Mouse (Mus musculus) adrenal gland, adult 8-10 months (tissue): ENCODE results near the gene Ssh2. TPM values are rescaled to one million over a fixed set of nuclear protein-coding genes. Genes with fewer than 3 reads are reported as not detected.

ENCODE experiments used
- DNase-seq: peaks from one replicate; pipeline ENCODE4 v3.0.0; 2022
- total RNA-seq, 4 experiments: library from RNA; stranded (reverse); gene quantifications; 2 replicates each; pipeline ENCODE4 v1.2.4; 2022

The Ssh2 gene
- 10 to 100 TPM; 14.8 to 23.1 (median 18.3) TPM for total RNA-seq

GRCm38 (mm10) chr11:77215951-77216760, at the start of gene Ssh2:
TSS of gene Ssh2 (plus strand) at chr11:77216287.
- peak; percentile 58 for DNase-seq

GRCm38 (mm10) chr11:77173731-77174130, 42.4 kb upstream of the Ssh2 start:
- no peak for DNase-seq

GRCm38 (mm10) chr11:77174531-77174930, 41.6 kb upstream of the Ssh2 start:
- DNase-seq = no peak

- DNase-seq = no peak
Measured at GRCm38 (mm10) chr11:77179771-77180170, 36.3 kb upstream of the Ssh2 start.

- DNase-seq = no peak
Measured at GRCm38 (mm10) chr11:77180886-77181285, 35.2 kb upstream of the Ssh2 start.

GRCm38 (mm10) chr11:77181528-77181927, 34.6 kb upstream of the Ssh2 start:
- DNase-seq = no peak

- no peak for DNase-seq
Measured at GRCm38 (mm10) chr11:77182041-77182440, 34.0 kb upstream of the Ssh2 start.

- no peak for DNase-seq
Measured at GRCm38 (mm10) chr11:77182616-77183015, 33.5 kb upstream of the Ssh2 start.

GRCm38 (mm10) chr11:77184926-77185325, 31.2 kb upstream of the Ssh2 start:
- DNase-seq = peak; percentile 35

- DNase-seq = no peak
Measured at GRCm38 (mm10) chr11:77188868-77189267, 27.2 kb upstream of the Ssh2 start, which contains the start of gene Efcab5. TSS of gene Efcab5 (minus strand) at chr11:77188968.

GRCm38 (mm10) chr11:77193410-77193809, 22.7 kb upstream of the Ssh2 start:
- DNase-seq = no peak

- no peak for DNase-seq
Measured at GRCm38 (mm10) chr11:77193941-77194553, 22.0 kb upstream of the Ssh2 start.

- DNase-seq = no peak
Measured at GRCm38 (mm10) chr11:77194762-77195161, 21.3 kb upstream of the Ssh2 start.

GRCm38 (mm10) chr11:77195360-77196109, 20.6 kb upstream of the Ssh2 start:
- no peak for DNase-seq

GRCm38 (mm10) chr11:77196181-77197143, 19.6 kb upstream of the Ssh2 start:
- no peak for DNase-seq

- no peak for DNase-seq
Measured at GRCm38 (mm10) chr11:77199636-77200035, 16.5 kb upstream of the Ssh2 start.

- no peak for DNase-seq
Measured at GRCm38 (mm10) chr11:77200703-77201102, 15.4 kb upstream of the Ssh2 start.

- no peak for DNase-seq
Measured at GRCm38 (mm10) chr11:77214142-77214692, 1.9 kb upstream of the Ssh2 start.

- DNase-seq = peak; percentile 28
Measured at GRCm38 (mm10) chr11:77214755-77215154, 1.3 kb upstream of the Ssh2 start.

GRCm38 (mm10) chr11:77215483-77215882, 604 bp upstream of the Ssh2 start:
- DNase-seq = no peak

GRCm38 (mm10) chr11:77216761-77217130, 659 bp downstream of the Ssh2 start:
- peak; percentile 5 for DNase-seq

- DNase-seq = no peak
Measured at GRCm38 (mm10) chr11:77230765-77231164, 14.7 kb downstream of the Ssh2 start.
